Mouse (Mus musculus) hindbrain, embryonic 10.5 days (tissue): ENCODE measurements around the gene Lrp3. TPM values are rescaled to one million over a fixed set of nuclear protein-coding genes. Genes with fewer than 3 reads are reported as not detected.

ENCODE experiments used
- DNase-seq: peaks from one replicate; pipeline ENCODE4 v3.0.0-alpha.2; 2017; ENCODE audit warnings: low spot score
- H3K27ac ChIP-seq: fragments of 300-500 bp; sonication (generic); 2 replicates; pipeline ENCODE4 v1.5.1; 2016; ENCODE audit warnings: mild to moderate bottlenecking, moderate library complexity
- H3K27me3 ChIP-seq: fragments of 300-500 bp; sonication (generic); 2 replicates; pipeline ENCODE4 v1.6.1; 2016; ENCODE audit warnings: mild to moderate bottlenecking; ENCODE audit not compliant: poor library complexity, insufficient read depth, severe bottlenecking
- H3K36me3 ChIP-seq: fragments of 300-500 bp; sonication (generic); 2 replicates; pipeline ENCODE4 v1.6.1; 2016; ENCODE audit warnings: mild to moderate bottlenecking, moderate library complexity
- H3K4me1 ChIP-seq: fragments of 300-500 bp; sonication (generic); replicated peaks from 2 replicates; pipeline ENCODE4 v1.6.1; 2016; ENCODE audit warnings: mild to moderate bottlenecking
- H3K4me3 ChIP-seq: fragments of 300-500 bp; sonication (generic); 2 replicates; pipeline ENCODE4 v1.5.1; 2016; ENCODE audit warnings: mild to moderate bottlenecking, moderate library complexity
- H3K9me3 ChIP-seq: fragments of 300-500 bp; sonication (generic); 2 replicates; pipeline ENCODE4 v1.6.1; 2016; ENCODE audit warnings: mild to moderate bottlenecking, moderate library complexity
- WGBS: fragments of 180-500 bp; shearing (Covaris S2); methylation state at CpG from one replicate; pipeline ENCODE4 v1.1.7; 2016; 5-methylcytosine and 5-hydroxymethylcytosine counted together
- polyA plus RNA-seq: library from polyadenylated mRNA; unstranded; fragments of >200 nt; fragmentation: Nextera tagmentation; extraction: Ambion mirVana; gene quantifications from 2 replicates; pipeline ENCODE4 v1.2.1, GENCODE M21; 2016

Lrp3 gene
- polyA plus RNA-seq, 1 experiment from 2014 or later = 13.7 TPM

GRCm38 (mm10) chr7:35176412-35177381 is 38.6 kb downstream of the Lrp3 start:
- peaks cover 12% of the 10 kb centered on the region for H3K4me1 ChIP-seq
- peaks cover 31% of the 10 kb centered on the region for H3K27me3 ChIP-seq
- no peaks in the 10 kb centered on the region for H3K9me3 ChIP-seq
- WGBS = 53% methylated on average over 18 of the region's 18 CpGs
- DNase-seq = peak; percentile 53
- no peak overlapping the region for H3K27ac ChIP-seq
- no peaks in the 10 kb centered on the region for H3K36me3 ChIP-seq
- H3K4me3 ChIP-seq = no peak overlapping the region

- Histone ChIP-seq H3K4me3 (no peak overlapping the region), H3K36me3 (no peaks in the 10 kb centered on the region), H3K9me3 (no peaks in the 10 kb centered on the region), H3K27me3 (peaks cover 40% of the 10 kb centered on the region), H3K4me1 (peaks cover 16% of the 10 kb centered on the region), H3K27ac (no peak overlapping the region)
- WGBS = 87% methylated on average over 4 of the region's 4 CpGs
- DNase-seq = no peak
Observed at GRCm38 (mm10) chr7:35175533-35175932, 39.8 kb downstream of the Lrp3 start.

GRCm38 (mm10) chr7:35172519-35172918 is 42.8 kb downstream of the Lrp3 start:
- Histone ChIP-seq H3K9me3 (no peaks in the 10 kb centered on the region), H3K4me1 (peaks cover 23% of the 10 kb centered on the region), H3K27me3 (peaks cover 53% of the 10 kb centered on the region), H3K4me3 (no peak overlapping the region), H3K27ac (no peak overlapping the region), H3K36me3 (no peaks in the 10 kb centered on the region)
- no peak for DNase-seq
- WGBS = 80% methylated on average over 4 of the region's 4 CpGs

GRCm38 (mm10) chr7:35171867-35172382 is 43.4 kb downstream of the Lrp3 start:
- Histone ChIP-seq H3K4me1 (peaks cover 26% of the 10 kb centered on the region), H3K4me3 (peak overlapping the region; percentile 36), H3K9me3 (no peaks in the 10 kb centered on the region), H3K27me3 (peaks cover 53% of the 10 kb centered on the region), H3K36me3 (no peaks in the 10 kb centered on the region), H3K27ac (peak overlapping the region; percentile 50; the same call in 1 of the 2 replicates)
- WGBS = 3% methylated on average over 16 of the region's 16 CpGs
- peak; percentile 80 for DNase-seq

GRCm38 (mm10) chr7:35169341-35169740 is 46.0 kb downstream of the Lrp3 start:
- Histone ChIP-seq H3K4me1 (peaks cover 22% of the 10 kb centered on the region), H3K36me3 (no peaks in the 10 kb centered on the region), H3K4me3 (no peak overlapping the region), H3K27me3 (peaks cover 44% of the 10 kb centered on the region), H3K9me3 (no peaks in the 10 kb centered on the region), H3K27ac (no peak overlapping the region)
- WGBS = 13% methylated on average over 6 of the region's 6 CpGs
- DNase-seq = peak; percentile 87

GRCm38 (mm10) chr7:35167925-35168324 is 47.4 kb downstream of the Lrp3 start:
- peak; percentile 26 for DNase-seq
- WGBS = 30% methylated on average over 2 of the region's 2 CpGs
- Histone ChIP-seq H3K27ac (no peak overlapping the region), H3K4me1 (peaks cover 24% of the 10 kb centered on the region), H3K9me3 (no peaks in the 10 kb centered on the region), H3K36me3 (no peaks in the 10 kb centered on the region), H3K27me3 (peaks cover 31% of the 10 kb centered on the region), H3K4me3 (no peak overlapping the region)

GRCm38 (mm10) chr7:35166988-35167387 is 48.3 kb downstream of the Lrp3 start:
- Histone ChIP-seq H3K27ac (0 out of 2 replicates have a peak overlapping the region, but pooled peaks have one; percentile 8), H3K4me3 (no peak overlapping the region), H3K4me1 (peaks cover 18% of the 10 kb centered on the region), H3K27me3 (peaks cover 25% of the 10 kb centered on the region), H3K9me3 (no peaks in the 10 kb centered on the region), H3K36me3 (no peaks in the 10 kb centered on the region)
- WGBS = 83% methylated on average over 5 of the region's 5 CpGs
- DNase-seq = no peak

- H3K4me1 ChIP-seq = peaks cover 13% of the 10 kb centered on the region; the same call in 1 of the 2 replicates
- no peak overlapping the region for H3K27ac ChIP-seq
- no peak for DNase-seq
- H3K27me3 ChIP-seq = peaks cover 5% of the 10 kb centered on the region; the same call in 1 of the 2 replicates
- H3K9me3 ChIP-seq = peaks cover 3% of the 10 kb centered on the region; the same call in 1 of the 2 replicates
- WGBS = 80% methylated on average over 6 of the region's 6 CpGs
- no peak overlapping the region for H3K4me3 ChIP-seq
- H3K36me3 ChIP-seq = no peaks in the 10 kb centered on the region
Observed at GRCm38 (mm10) chr7:35164131-35164530, 51.2 kb downstream of the Lrp3 start.

- no peak overlapping the region for H3K4me3 ChIP-seq
- H3K27ac ChIP-seq = no peak overlapping the region
- peaks cover 3% of the 10 kb centered on the region; the same call in 1 of the 2 replicates for H3K9me3 ChIP-seq
- DNase-seq = no peak
- H3K4me1 ChIP-seq = peaks cover 13% of the 10 kb centered on the region; the same call in 1 of the 2 replicates
- H3K27me3 ChIP-seq = peaks cover 5% of the 10 kb centered on the region; the same call in 1 of the 2 replicates
- H3K36me3 ChIP-seq = no peaks in the 10 kb centered on the region
- 72% methylated on average over 7 of the region's 7 CpGs for WGBS
Observed at GRCm38 (mm10) chr7:35163600-35163999, 51.7 kb downstream of the Lrp3 start.

GRCm38 (mm10) chr7:35162443-35162842 is 52.9 kb downstream of the Lrp3 start:
- Histone ChIP-seq H3K9me3 (peaks cover 3% of the 10 kb centered on the region; the same call in 1 of the 2 replicates), H3K27me3 (peaks cover 3% of the 10 kb centered on the region; the same call in 1 of the 2 replicates), H3K4me1 (peaks cover 5% of the 10 kb centered on the region; the same call in 1 of the 2 replicates), H3K27ac (no peak overlapping the region), H3K4me3 (no peak overlapping the region), H3K36me3 (no peaks in the 10 kb centered on the region)
- DNase-seq = no peak
- 85% methylated on average over 6 of the region's 6 CpGs for WGBS

GRCm38 (mm10) chr7:35157512-35157911 is 57.8 kb downstream of the Lrp3 start:
- WGBS = 72% methylated on average over 3 of the region's 3 CpGs
- DNase-seq = no peak
- Histone ChIP-seq H3K36me3 (no peaks in the 10 kb centered on the region), H3K27me3 (0 out of 2 replicates have a peak, but pooled peaks cover 2% of the 10 kb centered on the region), H3K9me3 (peaks cover 3% of the 10 kb centered on the region; the same call in 1 of the 2 replicates), H3K27ac (no peak overlapping the region), H3K4me3 (no peak overlapping the region), H3K4me1 (0 out of 2 replicates have a peak, but pooled peaks cover 3% of the 10 kb centered on the region)

- no peak overlapping the region for H3K4me3 ChIP-seq
- H3K36me3 ChIP-seq = no peaks in the 10 kb centered on the region
- peaks cover 3% of the 10 kb centered on the region; the same call in 1 of the 2 replicates for H3K9me3 ChIP-seq
- 75% methylated on average over 16 of the region's 16 CpGs for WGBS
- 0 out of 2 replicates have a peak, but pooled peaks cover 2% of the 10 kb centered on the region for H3K27me3 ChIP-seq
- no peak overlapping the region for H3K27ac ChIP-seq
- H3K4me1 ChIP-seq = 0 out of 2 replicates have a peak, but pooled peaks cover 3% of the 10 kb centered on the region
- no peak for DNase-seq
Observed at GRCm38 (mm10) chr7:35156561-35157477, 58.5 kb downstream of the Lrp3 start.
